Mouse (Mus musculus): Measurements from ENCODE around the gene H3f3b. TPM values are rescaled to one million over a fixed set of nuclear protein-coding genes. Genes with fewer than 3 reads are reported as not detected.

The H3f3b gene
- polyA plus RNA-seq, 1 experiment from 2014 or later: 1,708 TPM

- Histone ChIP-seq H3K4me3 (ENCODE audit: low read depth, low read length) (no peak overlapping the region), H3K27me3 (replicated peaks; ENCODE audit: insufficient read depth, low read length) (no peaks in the 10 kb centered on the region), H3K4me1 (ENCODE audit: insufficient read depth, low read depth, low read length) (no peaks in the 10 kb centered on the region), H3K9me3 (ENCODE audit: low read length) (no peaks in the 10 kb centered on the region), H3K9ac (replicated peaks; ENCODE audit: low read depth) (no peak overlapping the region), H3K27ac (ENCODE audit: low read length) (peak overlapping the region; percentile 68), H3K4me2 (replicated peaks; ENCODE audit: low read depth, low read length) (no peak overlapping the region), H3K36me3 (ENCODE audit: insufficient read depth, low read length) (peaks cover 17% of the 10 kb centered on the region)
- peak; percentile 73 for DNase-seq (ENCODE audit: low spot score)
- peak; percentile 73 for ATAC-seq
- WGBS: 66% methylated on average over 9 of the region's 9 CpGs
- TF ChIP-seq CTCF (IDR thresholded peaks at IDR 0.05): no peak
- TF ChIP-seq EP300 (IDR thresholded peaks at IDR 0.05): no peak; the same call in 1 of the 2 replicates
Observed at GRCm38 (mm10) chr11:116053510-116054229, 25.9 kb upstream of the H3f3b start.

- H3K9ac ChIP-seq (replicated peaks; ENCODE audit: low read depth): no peak overlapping the region
- no peak overlapping the region for H3K4me2 ChIP-seq (replicated peaks; ENCODE audit: low read depth, low read length)
- peak overlapping the region; percentile 80 for H3K27ac ChIP-seq (ENCODE audit: low read length)
- DNase-seq (ENCODE audit: low spot score) (peak; percentile 71), ATAC-seq (peak; percentile 72)
- no peaks in the 10 kb centered on the region for H3K4me1 ChIP-seq (ENCODE audit: insufficient read depth, low read depth, low read length)
- H3K4me3 ChIP-seq (ENCODE audit: low read depth, low read length): no peak overlapping the region
- H3K9me3 ChIP-seq (ENCODE audit: low read length): no peaks in the 10 kb centered on the region
- TF ChIP-seq CTCF (IDR thresholded peaks at IDR 0.05) (no peak), EP300 (IDR thresholded peaks at IDR 0.05) (peak; percentile 17; the same call in 1 of the 2 replicates)
- WGBS: 63% methylated on average over 4 of the region's 4 CpGs
- H3K36me3 ChIP-seq (ENCODE audit: insufficient read depth, low read length): peaks cover 28% of the 10 kb centered on the region
- no peaks in the 10 kb centered on the region for H3K27me3 ChIP-seq (replicated peaks; ENCODE audit: insufficient read depth, low read length)
Observed at GRCm38 (mm10) chr11:116050196-116050595, 22.4 kb upstream of the H3f3b start.

GRCm38 (mm10) chr11:116049610-116050009 lies 21.8 kb upstream of the H3f3b start:
- WGBS: 63% methylated on average over 2 of the region's 2 CpGs
- peak; percentile 76 for ATAC-seq
- H3K9ac ChIP-seq (replicated peaks; ENCODE audit: low read depth): no peak overlapping the region
- TF ChIP-seq CTCF (IDR thresholded peaks at IDR 0.05): no peak
- TF ChIP-seq EP300 (IDR thresholded peaks at IDR 0.05): peak; percentile 96
- no peaks in the 10 kb centered on the region for H3K4me1 ChIP-seq (ENCODE audit: insufficient read depth, low read depth, low read length)
- peak overlapping the region; percentile 80 for H3K27ac ChIP-seq (ENCODE audit: low read length)
- H3K27me3 ChIP-seq (replicated peaks; ENCODE audit: insufficient read depth, low read length): no peaks in the 10 kb centered on the region
- peak; percentile 73 for DNase-seq (ENCODE audit: low spot score)
- no peak overlapping the region for H3K4me3 ChIP-seq (ENCODE audit: low read depth, low read length)
- H3K9me3 ChIP-seq (ENCODE audit: low read length): no peaks in the 10 kb centered on the region
- H3K36me3 ChIP-seq (ENCODE audit: insufficient read depth, low read length): peaks cover 32% of the 10 kb centered on the region
- no peak overlapping the region for H3K4me2 ChIP-seq (replicated peaks; ENCODE audit: low read depth, low read length)

GRCm38 (mm10) chr11:116045173-116045572 lies 17.4 kb upstream of the H3f3b start:
- ATAC-seq: no peak

GRCm38 (mm10) chr11:116043286-116043685 lies 15.5 kb upstream of the H3f3b start:
- Histone ChIP-seq H3K27me3 (replicated peaks; ENCODE audit: insufficient read depth, low read length) (no peaks in the 10 kb centered on the region), H3K27ac (ENCODE audit: low read length) (no peak overlapping the region), H3K4me2 (replicated peaks; ENCODE audit: low read depth, low read length) (no peak overlapping the region), H3K36me3 (ENCODE audit: insufficient read depth, low read length) (peaks cover 19% of the 10 kb centered on the region; the same call in 1 of the 2 replicates), H3K9ac (replicated peaks; ENCODE audit: low read depth) (no peak overlapping the region), H3K9me3 (ENCODE audit: low read length) (no peaks in the 10 kb centered on the region), H3K4me3 (ENCODE audit: low read depth, low read length) (no peak overlapping the region), H3K4me1 (ENCODE audit: insufficient read depth, low read depth, low read length) (no peaks in the 10 kb centered on the region)
- 100% methylated on average over 1 of the region's 1 CpGs for WGBS
- ATAC-seq (no peak), DNase-seq (ENCODE audit: low spot score) (no peak)
- no peak for TF ChIP-seq CTCF (IDR thresholded peaks at IDR 0.05)
- TF ChIP-seq EP300 (IDR thresholded peaks at IDR 0.05): no peak

More at GRCm38 (mm10) chr11:116045173-116045572, 17.4 kb upstream of the H3f3b start:
- H3K27ac ChIP-seq (ENCODE audit: low read length): no peak overlapping the region
- H3K9me3 ChIP-seq (ENCODE audit: low read length): no peaks in the 10 kb centered on the region
- no peaks in the 10 kb centered on the region for H3K27me3 ChIP-seq (replicated peaks; ENCODE audit: insufficient read depth, low read length)
- H3K4me1 ChIP-seq (ENCODE audit: insufficient read depth, low read depth, low read length): no peaks in the 10 kb centered on the region
- peaks cover 28% of the 10 kb centered on the region for H3K36me3 ChIP-seq (ENCODE audit: insufficient read depth, low read length)
- WGBS: 93% methylated on average over 6 of the region's 6 CpGs
- H3K9ac ChIP-seq (replicated peaks; ENCODE audit: low read depth): no peak overlapping the region
- no peak overlapping the region for H3K4me2 ChIP-seq (replicated peaks; ENCODE audit: low read depth, low read length)
- DNase-seq (ENCODE audit: low spot score): no peak
- no peak overlapping the region for H3K4me3 ChIP-seq (ENCODE audit: low read depth, low read length)
- TF ChIP-seq CTCF (IDR thresholded peaks at IDR 0.05) (no peak), EP300 (IDR thresholded peaks at IDR 0.05) (no peak)

- H3K9me3 ChIP-seq (ENCODE audit: low read length): no peaks in the 10 kb centered on the region
- H3K4me1 ChIP-seq (ENCODE audit: insufficient read depth, low read depth, low read length): no peaks in the 10 kb centered on the region
- TF ChIP-seq CTCF (IDR thresholded peaks at IDR 0.05) (no peak), EP300 (IDR thresholded peaks at IDR 0.05) (no peak)
- no peaks in the 10 kb centered on the region for H3K27me3 ChIP-seq (replicated peaks; ENCODE audit: insufficient read depth, low read length)
- H3K36me3 ChIP-seq (ENCODE audit: insufficient read depth, low read length): peaks cover 12% of the 10 kb centered on the region; the same call in 1 of the 2 replicates
- DNase-seq (ENCODE audit: low spot score) (no peak), ATAC-seq (no peak)
- 0 out of 2 replicates have a peak overlapping the region, but pooled peaks have one; percentile 6 for H3K27ac ChIP-seq (ENCODE audit: low read length)
- no peak overlapping the region for H3K4me2 ChIP-seq (replicated peaks; ENCODE audit: low read depth, low read length)
- 72% methylated on average over 5 of the region's 5 CpGs for WGBS
- H3K9ac ChIP-seq (replicated peaks; ENCODE audit: low read depth): no peak overlapping the region
- H3K4me3 ChIP-seq (ENCODE audit: low read depth, low read length): no peak overlapping the region
Observed at GRCm38 (mm10) chr11:116042372-116043138, 14.8 kb upstream of the H3f3b start.

All from lung, postnatal 0 days (tissue).